In genomic region chr6:107968694-107969093, GRCm38 (mm10) we compare ENCODE assay signal across 12 mouse cellular contexts.
"Had no signal": no experiment of that assay in that cellular context is flagged by ENCODE, and none has a peak within 500 bp of the region (broad histone marks: within the 10 kb centered on the region; RNA-seq: fewer than 3 reads in every experiment).

No protein-coding gene starts in this region.

- DNase-seq: lung, adult 18-20 months; lung, embryonic 14.5 days; lung, postnatal 10 days; lung, postnatal 4 days; midbrain, embryonic 14.5 days; retina, postnatal 1 day; right cerebral cortex, postnatal 25 days; right cerebral cortex, postnatal 4 days; spleen, adult 18-20 months; thymus, postnatal 14 days; thymus, postnatal 36 days had no signal

- ATAC-seq: midbrain, embryonic 16.5 days had no signal
